Mouse (Mus musculus) ES-E14 (cell line): ENCODE data around the gene Irf9.

ENCODE experiments used
- CHD2 ChIP-seq: IDR thresholded peaks from 2 replicates; pipeline ENCODE4 v1.6.1; 2014; ENCODE audit warnings: mild to moderate bottlenecking, low read depth, low read length, inconsistent platforms
- HCFC1 ChIP-seq: IDR thresholded peaks from 2 replicates; pipeline ENCODE4 v1.6.1; 2012; ENCODE audit warnings: low read length, inconsistent platforms, borderline replicate concordance; ENCODE audit not compliant: insufficient read depth
- MAFK ChIP-seq: IDR thresholded peaks from 2 replicates; pipeline ENCODE4 v1.6.1; 2014; ENCODE audit warnings: mild to moderate bottlenecking, low read depth, low read length, inconsistent platforms; ENCODE audit not compliant: insufficient read depth
- ZC3H11A ChIP-seq: IDR thresholded peaks from 2 replicates; pipeline ENCODE4 v1.6.1; 2012; ENCODE audit warnings: low read depth, mild to moderate bottlenecking, inconsistent platforms, low read length, borderline replicate concordance
- ZNF384 ChIP-seq: IDR thresholded peaks from 2 replicates; pipeline ENCODE4 v1.6.1; 2012; ENCODE audit warnings: low read depth, low read length, inconsistent platforms

GRCm38 (mm10) chr14:55576376-55576775 is 27.0 kb upstream of the Irf9 start:
- TF ChIP-seq MAFK (no peak), ZC3H11A (no peak), HCFC1 (no peak), CHD2 (no peak), ZNF384 (no peak)
